Mouse (Mus musculus) spleen, adult 2 months (tissue): ENCODE measurements around the gene Lca5l.
A peak's percentile ranks its signal among the peaks of the same experiment; 100 is the strongest.

ENCODE experiments used
- CTCF ChIP-seq: fragments of 200-500 bp; IDR thresholded peaks from 2 replicates; pipeline ENCODE4 v1.5.1; 2011; ENCODE audit warnings: mild to moderate bottlenecking, inconsistent platforms; ENCODE audit not compliant: insufficient read depth, insufficient read length, insufficient replicate concordance; ENCODE audit errors: extremely low read depth
- POLR2A ChIP-seq: fragments of 200-500 bp; IDR thresholded peaks from 2 replicates; pipeline ENCODE4 v1.6.1; 2011; ENCODE audit warnings: low read depth, low read length, inconsistent platforms

- TF ChIP-seq CTCF (no peak), POLR2A (peak; percentile 32; the same call in 1 of the 2 replicates)
These were observed 64.8 kb downstream of the Lca5l start for GRCm38 (mm10) chr16:96127288-96127656.
